Mouse (Mus musculus): ENCODE results near the gene S100a10. TPM values are rescaled to one million over a fixed set of nuclear protein-coding genes. Genes with fewer than 3 reads are reported as not detected.

The S100a10 gene
- polyA plus RNA-seq, 1 experiment from 2014 or later = 224 TPM

- no peaks in the 10 kb centered on the region for H3K9me3 ChIP-seq (replicated peaks; ENCODE audit: control insufficient read depth, low read length)
- H3K4me2 ChIP-seq (ENCODE audit: low read depth, low read length) = no peak overlapping the region
- no peaks in the 10 kb centered on the region for H3K27me3 ChIP-seq (ENCODE audit: control insufficient read depth, insufficient read depth, low read length)
- H3K4me3 ChIP-seq (ENCODE audit: low read depth, low read length) = no peak overlapping the region
- no peak overlapping the region for H3K9ac ChIP-seq (replicated peaks; ENCODE audit: low read length)
- no peak overlapping the region for H3K27ac ChIP-seq (replicated peaks; ENCODE audit: low read depth, low read length)
- no peaks in the 10 kb centered on the region for H3K36me3 ChIP-seq (replicated peaks; ENCODE audit: control insufficient read depth, insufficient read depth, low read depth, low read length)
- H3K4me1 ChIP-seq (ENCODE audit: control insufficient read depth, insufficient read depth, low read length) = no peaks in the 10 kb centered on the region
- DNase-seq (ENCODE audit: low spot score) = no peak
- 90% methylated on average over 3 of the region's 3 CpGs for WGBS
- ATAC-seq (replicated peaks; ENCODE audit: insufficient number of reproducible peaks, low FRiP score, low TSS enrichment, low read depth) = no peak
These were observed 40.3 kb upstream of the S100a10 start for GRCm38 (mm10) chr3:93514628-93515027.

- Histone ChIP-seq H3K9me3 (replicated peaks; ENCODE audit: control insufficient read depth, low read length) (no peaks in the 10 kb centered on the region), H3K4me2 (ENCODE audit: low read depth, low read length) (no peak overlapping the region), H3K27me3 (ENCODE audit: control insufficient read depth, insufficient read depth, low read length) (no peaks in the 10 kb centered on the region), H3K36me3 (replicated peaks; ENCODE audit: control insufficient read depth, insufficient read depth, low read depth, low read length) (no peaks in the 10 kb centered on the region), H3K4me1 (ENCODE audit: control insufficient read depth, insufficient read depth, low read length) (no peaks in the 10 kb centered on the region), H3K4me3 (ENCODE audit: low read depth, low read length) (no peak overlapping the region), H3K27ac (replicated peaks; ENCODE audit: low read depth, low read length) (no peak overlapping the region), H3K9ac (replicated peaks; ENCODE audit: low read length) (no peak overlapping the region)
- no peak for ATAC-seq (replicated peaks; ENCODE audit: insufficient number of reproducible peaks, low FRiP score, low TSS enrichment, low read depth)
- 96% methylated on average over 2 of the region's 2 CpGs for WGBS
- DNase-seq (ENCODE audit: low spot score) = no peak
These were observed 37.5 kb upstream of the S100a10 start for GRCm38 (mm10) chr3:93517343-93517742.

- peak overlapping the region; percentile 78; the same call in 1 of the 2 replicates for H3K9ac ChIP-seq (replicated peaks; ENCODE audit: low read length)
- no peaks in the 10 kb centered on the region for H3K27me3 ChIP-seq (ENCODE audit: control insufficient read depth, insufficient read depth, low read length)
- peak overlapping the region; percentile 60 for H3K4me3 ChIP-seq (ENCODE audit: low read depth, low read length)
- no peaks in the 10 kb centered on the region for H3K9me3 ChIP-seq (replicated peaks; ENCODE audit: control insufficient read depth, low read length)
- no peak for DNase-seq (ENCODE audit: low spot score)
- H3K36me3 ChIP-seq (replicated peaks; ENCODE audit: control insufficient read depth, insufficient read depth, low read depth, low read length) = no peaks in the 10 kb centered on the region
- ATAC-seq (replicated peaks; ENCODE audit: insufficient number of reproducible peaks, low FRiP score, low TSS enrichment, low read depth) = peak; percentile 11
- no peaks in the 10 kb centered on the region for H3K4me1 ChIP-seq (ENCODE audit: control insufficient read depth, insufficient read depth, low read length)
- peak overlapping the region; percentile 65 for H3K4me2 ChIP-seq (ENCODE audit: low read depth, low read length)
- WGBS = 52% methylated on average over 5 of the region's 5 CpGs
- H3K27ac ChIP-seq (replicated peaks; ENCODE audit: low read depth, low read length) = no peak overlapping the region
These were observed 35.0 kb upstream of the S100a10 start for GRCm38 (mm10) chr3:93519856-93520329.

GRCm38 (mm10) chr3:93520330-93521193, 34.3 kb upstream of the S100a10 start, which contains the start of gene S100a11:
Gene S100a11, plus strand, starts transcription at chr3:93520488.
- Histone ChIP-seq H3K27ac (replicated peaks; ENCODE audit: low read depth, low read length) (peak within 1 kb of the TSS; percentile 65; the same call in 1 of the 2 replicates), H3K27me3 (ENCODE audit: control insufficient read depth, insufficient read depth, low read length) (no peaks in the 10 kb centered on the region), H3K4me3 (ENCODE audit: low read depth, low read length) (peak within 1 kb of the TSS; percentile 60), H3K9me3 (replicated peaks; ENCODE audit: control insufficient read depth, low read length) (no peaks in the 10 kb centered on the region), H3K4me1 (ENCODE audit: control insufficient read depth, insufficient read depth, low read length) (no peaks in the 10 kb centered on the region), H3K9ac (replicated peaks; ENCODE audit: low read length) (peak within 1 kb of the TSS; percentile 78), H3K36me3 (replicated peaks; ENCODE audit: control insufficient read depth, insufficient read depth, low read depth, low read length) (no peaks in the 10 kb centered on the region), H3K4me2 (ENCODE audit: low read depth, low read length) (peak within 1 kb of the TSS; percentile 65)
- ATAC-seq (replicated peaks; ENCODE audit: insufficient number of reproducible peaks, low FRiP score, low TSS enrichment, low read depth) = peak; percentile 97
- under 1% methylated on average over 37 of the region's 38 CpGs for WGBS
- DNase-seq (ENCODE audit: low spot score) = peak; percentile 74

GRCm38 (mm10) chr3:93521462-93522057, 33.3 kb upstream of the S100a10 start:
- H3K4me2 ChIP-seq (ENCODE audit: low read depth, low read length) = no peak overlapping the region; the same call in 1 of the 2 replicates
- H3K4me3 ChIP-seq (ENCODE audit: low read depth, low read length) = no peak overlapping the region

GRCm38 (mm10) chr3:93522611-93523010, 32.3 kb upstream of the S100a10 start:
- no peak overlapping the region for H3K4me3 ChIP-seq (ENCODE audit: low read depth, low read length)
- H3K27ac ChIP-seq (replicated peaks; ENCODE audit: low read depth, low read length) = no peak overlapping the region
- ATAC-seq (replicated peaks; ENCODE audit: insufficient number of reproducible peaks, low FRiP score, low TSS enrichment, low read depth) (no peak), DNase-seq (ENCODE audit: low spot score) (peak; percentile 79)
- H3K9me3 ChIP-seq (replicated peaks; ENCODE audit: control insufficient read depth, low read length) = no peaks in the 10 kb centered on the region
- no peak overlapping the region for H3K9ac ChIP-seq (replicated peaks; ENCODE audit: low read length)
- no peaks in the 10 kb centered on the region for H3K36me3 ChIP-seq (replicated peaks; ENCODE audit: control insufficient read depth, insufficient read depth, low read depth, low read length)
- no peaks in the 10 kb centered on the region for H3K27me3 ChIP-seq (ENCODE audit: control insufficient read depth, insufficient read depth, low read length)
- WGBS = 38% methylated on average over 7 of the region's 7 CpGs
- no peak overlapping the region for H3K4me2 ChIP-seq (ENCODE audit: low read depth, low read length)
- no peaks in the 10 kb centered on the region for H3K4me1 ChIP-seq (ENCODE audit: control insufficient read depth, insufficient read depth, low read length)

More at GRCm38 (mm10) chr3:93521462-93522057, 33.3 kb upstream of the S100a10 start:
- 89% methylated on average over 8 of the region's 8 CpGs for WGBS
- Histone ChIP-seq H3K9me3 (replicated peaks; ENCODE audit: control insufficient read depth, low read length) (no peaks in the 10 kb centered on the region), H3K4me1 (ENCODE audit: control insufficient read depth, insufficient read depth, low read length) (no peaks in the 10 kb centered on the region), H3K27me3 (ENCODE audit: control insufficient read depth, insufficient read depth, low read length) (no peaks in the 10 kb centered on the region), H3K27ac (replicated peaks; ENCODE audit: low read depth, low read length) (no peak overlapping the region), H3K9ac (replicated peaks; ENCODE audit: low read length) (no peak overlapping the region), H3K36me3 (replicated peaks; ENCODE audit: control insufficient read depth, insufficient read depth, low read depth, low read length) (no peaks in the 10 kb centered on the region)
- DNase-seq (ENCODE audit: low spot score) = no peak
- no peak for ATAC-seq (replicated peaks; ENCODE audit: insufficient number of reproducible peaks, low FRiP score, low TSS enrichment, low read depth)

- 87% methylated on average over 3 of the region's 3 CpGs for WGBS
- no peak overlapping the region for H3K27ac ChIP-seq (replicated peaks; ENCODE audit: low read depth, low read length)
- H3K27me3 ChIP-seq (ENCODE audit: control insufficient read depth, insufficient read depth, low read length) = no peaks in the 10 kb centered on the region
- DNase-seq (ENCODE audit: low spot score) (no peak), ATAC-seq (replicated peaks; ENCODE audit: insufficient number of reproducible peaks, low FRiP score, low TSS enrichment, low read depth) (no peak)
- H3K9ac ChIP-seq (replicated peaks; ENCODE audit: low read length) = no peak overlapping the region
- no peaks in the 10 kb centered on the region for H3K9me3 ChIP-seq (replicated peaks; ENCODE audit: control insufficient read depth, low read length)
- no peaks in the 10 kb centered on the region for H3K36me3 ChIP-seq (replicated peaks; ENCODE audit: control insufficient read depth, insufficient read depth, low read depth, low read length)
- no peak overlapping the region for H3K4me3 ChIP-seq (ENCODE audit: low read depth, low read length)
- H3K4me2 ChIP-seq (ENCODE audit: low read depth, low read length) = no peak overlapping the region
- no peaks in the 10 kb centered on the region for H3K4me1 ChIP-seq (ENCODE audit: control insufficient read depth, insufficient read depth, low read length)
These were observed 27.6 kb upstream of the S100a10 start for GRCm38 (mm10) chr3:93527300-93527699.

GRCm38 (mm10) chr3:93528807-93529206, 26.1 kb upstream of the S100a10 start:
- H3K27me3 ChIP-seq (ENCODE audit: control insufficient read depth, insufficient read depth, low read length) = no peaks in the 10 kb centered on the region
- WGBS = 82% methylated on average over 5 of the region's 5 CpGs
- no peaks in the 10 kb centered on the region for H3K9me3 ChIP-seq (replicated peaks; ENCODE audit: control insufficient read depth, low read length)
- H3K4me3 ChIP-seq (ENCODE audit: low read depth, low read length) = no peak overlapping the region
- DNase-seq (ENCODE audit: low spot score) = no peak
- no peak overlapping the region for H3K4me2 ChIP-seq (ENCODE audit: low read depth, low read length)
- no peak overlapping the region for H3K9ac ChIP-seq (replicated peaks; ENCODE audit: low read length)
- no peaks in the 10 kb centered on the region for H3K4me1 ChIP-seq (ENCODE audit: control insufficient read depth, insufficient read depth, low read length)
- no peaks in the 10 kb centered on the region for H3K36me3 ChIP-seq (replicated peaks; ENCODE audit: control insufficient read depth, insufficient read depth, low read depth, low read length)
- ATAC-seq (replicated peaks; ENCODE audit: insufficient number of reproducible peaks, low FRiP score, low TSS enrichment, low read depth) = no peak
- no peak overlapping the region for H3K27ac ChIP-seq (replicated peaks; ENCODE audit: low read depth, low read length)
